Mouse (Mus musculus) liver, postnatal 0 days (tissue): Measurements from ENCODE around the gene Hcar1.

Experiments
- CTCF ChIP-seq: sonication (generic); IDR thresholded peaks from 2 replicates; pipeline ENCODE4 v1.5.1; 2016; ENCODE audit warnings: antibody characterized with exemption, low read depth
- EP300 ChIP-seq: IDR thresholded peaks from 2 replicates; pipeline ENCODE4 v1.6.1; 2016; ENCODE audit warnings: antibody characterized with exemption, low read depth, mild to moderate bottlenecking

GRCm38 (mm10) chr5:123914852-123915251 is 35.0 kb upstream of the Hcar1 start:
- no peak for TF ChIP-seq CTCF
- TF ChIP-seq EP300: no peak
